Mouse (Mus musculus) myocyte (in vitro differentiated cells): Measurements from ENCODE around the gene Aacs. TPM values are rescaled to one million over a fixed set of nuclear protein-coding genes. Genes with fewer than 3 reads are reported as not detected.
A peak's percentile ranks its signal among the peaks of the same experiment; 100 is the strongest.
"Not testable (repeated sequence)": the region's sequence is repeated elsewhere in the genome, so short reads cannot be mapped to it uniquely, and the experiment has no call there.

ENCODE experiments used
- H3K27me3 ChIP-seq: one replicate; pipeline ENCODE4 v1.6.1; 2011; ENCODE audit not compliant: control insufficient read depth, insufficient read depth, insufficient read length
- H3K36me3 ChIP-seq: one replicate; pipeline ENCODE4 v1.6.1; 2011; ENCODE audit not compliant: control insufficient read depth, insufficient read depth
- H3K4me2 ChIP-seq: one replicate; pipeline ENCODE4 v1.6.1; 2011; ENCODE audit warnings: low read depth, control low read depth
- H3K4me3 ChIP-seq: one replicate; pipeline ENCODE4 v1.5.1; 2011; ENCODE audit warnings: mild to moderate bottlenecking, control low read depth, moderate library complexity
- H3K79me2 ChIP-seq: one replicate; pipeline ENCODE4 v1.6.1; 2011; ENCODE audit not compliant: control insufficient read depth, insufficient read depth
- H3ac ChIP-seq: one replicate; pipeline ENCODE4 v1.6.1; 2011; ENCODE audit not compliant: control insufficient read depth, insufficient read length
- CEBPB ChIP-seq: IDR thresholded peaks from 2 replicates; pipeline ENCODE4 v1.6.1; 2011; ENCODE audit warnings: mild to moderate bottlenecking, moderate library complexity; ENCODE audit not compliant: poor library complexity, insufficient read depth, severe bottlenecking
- E2F4 ChIP-seq: IDR thresholded peaks from one replicate; pipeline ENCODE4 v1.6.1; 2011; ENCODE audit warnings: mild to moderate bottlenecking, control low read depth, moderate library complexity; ENCODE audit not compliant: insufficient read depth
- MAX ChIP-seq: IDR thresholded peaks from one replicate; pipeline ENCODE4 v1.6.1; 2011; ENCODE audit warnings: low read depth, mild to moderate bottlenecking, control low read depth
- MYOD1 ChIP-seq, 3 experiments: IDR thresholded peaks; one replicate each; pipeline ENCODE4 v1.6.1; 2011; ENCODE audit warnings: control low read depth in 2 of 3, low read depth in 2 of 3, mild to moderate bottlenecking in 2 of 3, moderate library complexity in 1 of 3; ENCODE audit not compliant: insufficient read length in 2 of 3, control insufficient read depth in 1 of 3
- MYOG ChIP-seq, 3 experiments: IDR thresholded peaks; one replicate each; pipeline ENCODE4 v1.6.1; 2011; ENCODE audit warnings: control low read depth in 2 of 3, low read depth in 2 of 3, mild to moderate bottlenecking in 2 of 3; ENCODE audit not compliant: insufficient read length in 2 of 3, control insufficient read depth in 1 of 3, insufficient read depth in 1 of 3
- POLR2A ChIP-seq: IDR thresholded peaks from one replicate; pipeline ENCODE4 v1.6.1; 2011; ENCODE audit warnings: low read depth, mild to moderate bottlenecking, control low read depth, moderate library complexity; ENCODE audit not compliant: insufficient read length
- POLR2AphosphoS2 ChIP-seq: IDR thresholded peaks from one replicate; pipeline ENCODE4 v1.6.1; 2011; ENCODE audit warnings: low read depth, control low read depth; ENCODE audit not compliant: insufficient read length
- REST ChIP-seq: IDR thresholded peaks from one replicate; pipeline ENCODE4 v1.6.1; 2011; ENCODE audit warnings: mild to moderate bottlenecking, control low read depth, moderate library complexity; ENCODE audit not compliant: insufficient read depth, insufficient read length
- SRF ChIP-seq: IDR thresholded peaks from one replicate; pipeline ENCODE4 v1.6.1; 2011; ENCODE audit warnings: low read depth; ENCODE audit not compliant: control insufficient read depth, insufficient read length
- TCF12 ChIP-seq: IDR thresholded peaks from one replicate; pipeline ENCODE4 v1.6.1; 2011; ENCODE audit warnings: mild to moderate bottlenecking, control low read depth; ENCODE audit not compliant: poor library complexity, insufficient read depth, severe bottlenecking
- TCF3 ChIP-seq: IDR thresholded peaks from one replicate; pipeline ENCODE4 v1.6.1; 2011; ENCODE audit warnings: low read depth, control low read depth; ENCODE audit not compliant: insufficient read length
- USF1 ChIP-seq: IDR thresholded peaks from one replicate; pipeline ENCODE4 v1.6.1; 2011; ENCODE audit warnings: low read depth, mild to moderate bottlenecking, control low read depth, moderate library complexity
- polyA plus RNA-seq: library from polyadenylated mRNA; unstranded; fragments of >200 nt; fragmentation: generic; extraction: Trizol; gene quantifications from one replicate; pipeline ENCODE4 v1.2.1, GENCODE M21; 2012; ENCODE audit warnings: missing spikeins

Aacs gene
- polyA plus RNA-seq, result 70.7 TPM

DNA sequence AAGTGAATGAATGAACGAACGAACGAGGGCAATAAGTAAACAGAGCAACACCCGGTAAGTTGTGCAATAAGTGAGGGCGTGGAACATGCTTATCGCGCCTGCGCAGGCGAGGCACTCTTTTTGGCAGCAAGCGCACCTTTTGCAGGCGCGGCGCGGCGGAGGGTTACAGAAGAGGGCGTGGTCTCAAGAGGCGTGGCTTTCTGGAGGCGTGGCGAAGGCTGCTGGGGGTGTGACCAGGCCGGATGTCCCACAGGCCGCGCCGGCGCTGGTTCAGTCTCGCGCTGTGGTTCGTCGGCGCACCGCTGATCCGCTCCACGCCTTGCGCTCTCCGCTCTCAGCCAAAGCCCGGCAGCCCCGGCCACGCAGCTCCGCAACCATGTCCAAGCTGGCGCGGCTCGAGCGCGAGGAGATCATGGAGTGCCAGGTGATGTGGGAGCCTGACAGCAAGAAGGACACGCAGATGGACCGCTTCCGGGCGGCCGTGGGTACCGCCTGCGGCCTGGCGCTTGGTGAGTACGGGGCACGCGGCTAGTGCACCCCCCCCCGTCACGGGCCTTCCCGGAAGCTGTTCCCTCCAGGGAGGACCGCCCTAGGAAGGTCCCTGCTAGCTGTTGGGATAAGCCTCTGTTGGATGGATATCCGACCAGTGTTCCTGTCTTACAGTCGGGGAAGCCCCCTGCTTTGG, at the start of gene Aacs:
Gene Aacs (plus strand): TSS at position 214 of the 685 bp plus-strand sequence.
- TF ChIP-seq E2F4 (no peak), MYOD1 (IDR thresholded peaks at IDR 0.05; ENCODE audit: control insufficient read depth in 1 of 3, insufficient read length in 2 of 3, low read depth in 2 of 3) (peak in 1 of 3 experiments; percentile 47), TCF12 (no peak), TCF3 (no peak), MAX (no peak), CEBPB (peak; percentile 99), REST (peak; percentile 51), POLR2A (peak; percentile 100), MYOG (IDR thresholded peaks at IDR 0.05; ENCODE audit: control insufficient read depth in 1 of 3, insufficient read depth in 1 of 3, insufficient read length in 2 of 3, low read depth in 2 of 3) (peak in 1 of 3 experiments; percentile 24), SRF (peak; percentile 51), POLR2AphosphoS2 (peak; percentile 100), USF1 (no peak)
- Histone ChIP-seq H3ac (peak within 1 kb of the TSS; percentile 24), H3K79me2 (peaks cover 48% of the 10 kb centered on the region), H3K36me3 (no peaks in the 10 kb centered on the region), H3K27me3 (no peaks in the 10 kb centered on the region), H3K4me2 (peak within 1 kb of the TSS; percentile 98), H3K4me3 (peak within 1 kb of the TSS; percentile 85)

DNA sequence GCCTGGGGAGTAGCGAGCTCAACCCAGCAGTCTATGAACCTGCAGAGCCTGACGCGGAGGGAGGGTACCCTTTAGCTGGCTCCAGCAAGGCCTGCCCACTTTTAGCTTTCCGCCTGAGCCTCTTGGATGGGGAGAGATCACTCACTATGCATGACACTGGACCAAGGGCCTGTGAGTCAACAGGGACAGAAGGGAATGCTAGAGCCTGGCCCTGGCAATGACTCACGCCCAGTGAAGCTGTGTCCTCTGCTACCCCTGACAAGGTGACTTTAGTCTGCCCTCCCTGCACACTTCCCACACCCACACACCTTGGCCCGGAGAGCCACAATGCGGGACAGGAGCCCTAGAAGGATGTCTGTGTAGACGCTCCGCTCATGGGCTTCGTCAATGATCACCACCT, 49.3 kb upstream of the Aacs start:
- Histone ChIP-seq H3K36me3 (peaks cover 19% of the 10 kb centered on the region), H3K79me2 (no peaks in the 10 kb centered on the region), H3K4me2 (no peak overlapping the region), H3K27me3 (no peaks in the 10 kb centered on the region), H3ac (no peak overlapping the region), H3K4me3 (no peak overlapping the region)
- no peak for TF ChIP-seq MYOG (IDR thresholded peaks at IDR 0.05; ENCODE audit: control insufficient read depth in 1 of 3, insufficient read depth in 1 of 3, insufficient read length in 2 of 3, low read depth in 2 of 3)
- no peak for TF ChIP-seq POLR2A
- no peak for TF ChIP-seq MAX
- no peak for TF ChIP-seq REST
- no peak for TF ChIP-seq E2F4
- no peak for TF ChIP-seq TCF3
- no peak for TF ChIP-seq TCF12
- TF ChIP-seq SRF, result no peak
- TF ChIP-seq USF1, result no peak
- no peak for TF ChIP-seq MYOD1 (IDR thresholded peaks at IDR 0.05; ENCODE audit: control insufficient read depth in 1 of 3, insufficient read length in 2 of 3, low read depth in 2 of 3)

DNA sequence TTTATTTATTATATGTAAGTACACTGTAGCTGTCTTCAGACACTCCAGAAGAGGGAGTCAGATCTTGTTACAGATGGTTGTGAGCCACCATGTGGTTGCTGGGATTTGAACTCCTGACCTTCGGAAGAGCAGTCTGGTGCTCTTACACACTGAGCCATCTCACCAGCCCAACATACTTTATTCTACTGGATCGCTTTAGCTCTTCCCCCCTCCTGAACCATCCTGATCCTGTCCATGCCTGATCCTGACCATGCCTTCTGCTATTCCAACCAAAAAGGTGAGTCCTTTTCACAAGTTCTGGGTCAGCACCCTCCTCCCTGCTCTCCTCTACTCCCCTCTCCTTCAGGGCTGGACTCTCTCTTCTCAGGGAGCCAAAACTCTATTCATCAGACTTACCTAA, 43.3 kb upstream of the Aacs start:
- H3K4me3 ChIP-seq, result peak overlapping the region; percentile 75
- H3K4me2 ChIP-seq, H3K79me2 ChIP-seq: not testable (repeated sequence)

DNA sequence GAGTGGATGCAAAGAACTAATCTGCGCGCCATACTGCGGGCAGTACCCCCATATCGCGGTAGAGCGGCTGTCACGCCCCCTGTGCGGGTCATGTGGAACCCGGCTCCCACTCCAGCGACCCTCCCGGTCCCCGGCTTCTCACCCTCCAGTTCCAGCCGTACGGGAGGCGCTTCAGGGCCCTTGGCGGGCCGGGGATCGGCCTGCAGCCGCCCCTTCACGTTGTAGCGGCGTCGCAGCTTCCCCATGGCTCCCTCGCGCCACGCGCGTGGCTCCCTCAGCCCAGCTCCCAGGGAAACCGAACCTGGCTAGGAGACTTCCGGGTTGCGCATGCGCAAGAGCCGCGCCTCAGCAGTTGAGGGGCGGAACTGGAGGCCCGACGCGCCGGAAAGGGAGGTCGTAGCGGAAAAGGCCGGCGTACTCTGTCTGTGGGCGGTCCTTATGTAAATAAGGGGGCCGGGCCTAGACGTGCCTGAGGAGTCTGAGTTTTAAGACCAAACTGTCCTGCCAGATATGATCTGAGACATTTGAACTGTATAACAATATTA, 41.7 kb upstream of the Aacs start, which contains the start of gene Dhx37:
Gene Dhx37 (minus strand): TSS at position 329 of the 545 bp plus-strand sequence.
- Histone ChIP-seq H3K27me3 (no peaks in the 10 kb centered on the region), H3K4me3 (peak within 1 kb of the TSS; percentile 75), H3K36me3 (no peaks in the 10 kb centered on the region), H3K4me2 (peak within 1 kb of the TSS; percentile 74), H3K79me2 (peaks cover 10% of the 10 kb centered on the region), H3ac (peak within 1 kb of the TSS; percentile 83)
- TF ChIP-seq TCF3 (no peak), MYOD1 (IDR thresholded peaks at IDR 0.05; ENCODE audit: control insufficient read depth in 1 of 3, insufficient read length in 2 of 3, low read depth in 2 of 3) (no peak), POLR2A (peak; percentile 93), SRF (peak; percentile 42), POLR2AphosphoS2 (peak; percentile 84)

More for the DNA sequence above, 43.3 kb upstream of the Aacs start:
- H3K36me3 ChIP-seq, H3ac ChIP-seq, H3K27me3 ChIP-seq: not testable (repeated sequence)

DNA sequence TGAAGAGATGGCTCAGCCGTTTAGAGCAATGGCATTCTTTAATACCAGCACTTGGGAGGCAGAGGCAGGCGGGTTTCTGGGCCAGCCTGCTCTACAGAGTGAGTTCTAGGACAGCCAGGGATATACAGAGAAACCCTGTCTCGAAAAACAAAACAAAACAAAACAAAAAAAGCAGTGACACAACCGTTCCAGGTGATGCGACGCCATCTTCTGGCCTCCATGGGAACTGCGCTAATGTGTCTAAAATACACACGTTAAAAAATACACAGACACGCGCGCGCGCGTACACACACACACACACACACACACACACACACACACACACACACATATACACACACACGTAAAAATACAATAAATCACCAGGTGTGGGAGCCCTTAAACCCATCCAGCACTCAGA, 41.3 kb upstream of the Aacs start:
- H3K36me3 ChIP-seq, H3K27me3 ChIP-seq, H3K79me2 ChIP-seq: not testable (repeated sequence)
- peak overlapping the region; percentile 45 for H3K4me2 ChIP-seq
- H3K4me3 ChIP-seq, result peak overlapping the region; percentile 75
- H3ac ChIP-seq, result peak overlapping the region; percentile 83
